Mouse (Mus musculus): ENCODE measurements at regions not wholly inside any gene's neighbourhood (a gene's known extent, or its start where the extent isn't known, plus 50 kb on each side); places are given as distances from the start of the nearest gene placed in this dataset.

GRCm38 (mm10) chr1:64343268-64343667 is 189.2 kb upstream of the Creb1 start:
- TF ChIP-seq POLR2A (IDR thresholded peaks at IDR 0.05; ENCODE audit: insufficient read length, low read depth) (no peak), POLR2AphosphoS2 (IDR thresholded peaks at IDR 0.05; ENCODE audit: insufficient read length, low read depth) (no peak), TCF12 (IDR thresholded peaks at IDR 0.05; ENCODE audit: insufficient read depth, poor library complexity, severe bottlenecking) (no peak), E2F4 (IDR thresholded peaks at IDR 0.05; ENCODE audit: insufficient read depth) (no peak), CEBPB (IDR thresholded peaks at IDR 0.05; ENCODE audit: insufficient read depth, poor library complexity, severe bottlenecking) (no peak), USF1 (IDR thresholded peaks at IDR 0.05; ENCODE audit: low read depth) (no peak), REST (IDR thresholded peaks at IDR 0.05; ENCODE audit: insufficient read depth, insufficient read length) (no peak)
